Mouse (Mus musculus): ENCODE measurements around the gene Glce. TPM values are rescaled to one million over a fixed set of nuclear protein-coding genes. Genes with fewer than 3 reads are reported as not detected.

Gene Glce
- 11.0 TPM for polyA plus RNA-seq (2017; shearing (Covaris generic))

DNA sequence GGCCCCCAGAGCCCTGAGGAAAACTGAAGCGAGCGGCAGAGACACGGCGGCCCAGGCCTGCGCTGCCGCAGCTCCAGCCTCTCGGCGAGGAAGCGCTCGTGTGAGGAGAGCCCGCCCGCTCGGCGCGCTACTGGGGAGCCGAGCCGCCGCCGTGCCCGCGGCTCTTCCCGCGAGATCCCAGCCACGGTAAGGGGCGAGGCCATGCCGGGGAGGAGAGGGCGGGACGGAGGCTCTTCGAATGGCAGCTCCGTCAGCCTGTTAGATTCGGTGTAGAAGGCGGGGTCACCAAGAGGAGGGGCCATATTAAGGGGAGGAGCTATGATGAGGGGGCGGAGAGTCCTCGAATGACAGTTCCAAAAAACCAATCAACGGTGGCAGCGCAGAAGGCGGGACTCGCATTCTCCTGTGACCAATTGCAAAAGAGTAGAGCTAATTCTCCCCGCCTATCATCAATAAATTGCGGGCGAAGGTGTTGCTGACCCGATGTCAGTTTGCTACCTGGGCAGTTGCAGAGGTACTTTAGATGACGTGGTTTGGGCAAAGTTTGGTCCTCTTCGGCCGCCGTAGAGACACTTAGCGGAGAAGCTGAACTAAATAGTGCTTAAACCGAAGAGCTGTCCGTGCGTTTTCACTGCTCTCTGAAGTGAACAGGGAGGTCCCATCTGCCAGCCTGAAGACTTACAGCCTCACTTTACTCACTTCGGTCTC, at the start of gene Glce:
TSS of gene Glce (minus strand) at position 148 of the 708 bp plus-strand sequence.

GRCm38 (mm10) chr9:62026600-62026999, 95.9 kb downstream of the Glce start, which contains the start of gene Paqr5:
Gene Paqr5 (minus strand): TSS chr9:62026856.

Other genes with a start within 250 kb of the Glce start
- 2,325 TPM for gene Rplp1, start 208.1 kb downstream of the Glce start, polyA plus RNA-seq (2017; shearing (Covaris generic))
- gene Kif23, start 175.9 kb downstream of the Glce start, polyA plus RNA-seq (2017; shearing (Covaris generic)), result 12.1 TPM
- 0.09 TPM for gene Paqr5, start 95.8 kb downstream of the Glce start, polyA plus RNA-seq (2017; shearing (Covaris generic))
- not detected for gene Spesp1, start 159.6 kb upstream of the Glce start, polyA plus RNA-seq (2017; shearing (Covaris generic))
- gene Anp32a, start 218.6 kb upstream of the Glce start, polyA plus RNA-seq (2017; shearing (Covaris generic)), result 103 TPM